Mouse (Mus musculus) heart, adult 2 months (tissue): ENCODE measurements at regions not wholly inside any gene's neighbourhood (a gene's known extent, or its start where the extent isn't known, plus 50 kb on each side); places are given as distances from the start of the nearest gene placed in this dataset.

Experiments used
- DNase-seq, 2 experiments: peaks; one replicate each; pipeline ENCODE4 v3.0.0; 2021
- H3K27ac ChIP-seq: fragments of 200-600 bp; 2 replicates; pipeline ENCODE4 v1.8.1; 2022
- H3K27me3 ChIP-seq: fragments of 200-500 bp; 2 replicates; pipeline ENCODE4 v1.6.1; 2012; ENCODE audit warnings: mild to moderate bottlenecking, low read length, inconsistent platforms, mixed read lengths; ENCODE audit not compliant: control insufficient read depth, insufficient read depth
- H3K36me3 ChIP-seq: fragments of 200-500 bp; 2 replicates; pipeline ENCODE4 v1.6.1; 2012; ENCODE audit warnings: low read length, inconsistent platforms; ENCODE audit not compliant: control insufficient read depth, insufficient read depth
- H3K4me1 ChIP-seq: fragments of 200-500 bp; 2 replicates; pipeline ENCODE4 v1.6.1; 2011; ENCODE audit warnings: low read length; ENCODE audit not compliant: control insufficient read depth, insufficient read depth
- H3K4me3 ChIP-seq: fragments of 200-600 bp; 2 replicates; pipeline ENCODE4 v1.8.1; 2022
- H3K79me2 ChIP-seq: fragments of 200-500 bp; replicated peaks from 2 replicates; pipeline ENCODE4 v1.6.1; 2012; ENCODE audit warnings: mild to moderate bottlenecking, inconsistent platforms, low read length, moderate library complexity, mixed read lengths; ENCODE audit not compliant: control insufficient read depth, insufficient read depth
- H3K9ac ChIP-seq: fragments of 200-500 bp; 2 replicates; pipeline ENCODE4 v1.6.1; 2012; ENCODE audit warnings: low read depth, mild to moderate bottlenecking, control low read depth, inconsistent platforms, low read length, mixed read lengths
- CTCF ChIP-seq: fragments of 200-600 bp; IDR thresholded peaks from 2 replicates; pipeline ENCODE4 v1.8.1; 2022; ENCODE audit warnings: antibody characterized with exemption, mild to moderate bottlenecking, moderate library complexity
- EP300 ChIP-seq: fragments of 200-500 bp; IDR thresholded peaks from 2 replicates; pipeline ENCODE4 v1.6.1; 2011; ENCODE audit warnings: low read depth, low read length, control low read depth; ENCODE audit not compliant: insufficient read depth
- POLR2A ChIP-seq: fragments of 200-500 bp; IDR thresholded peaks from 2 replicates; pipeline ENCODE4 v1.6.1; 2011; ENCODE audit warnings: mild to moderate bottlenecking, low read depth, low read length, control low read depth; ENCODE audit not compliant: insufficient read depth
- WGBS: fragments of 180-500 bp; shearing (Covaris S2); methylation state at CpG from one replicate; pipeline ENCODE4 v1.1.7; 2018; 5-methylcytosine and 5-hydroxymethylcytosine counted together
- intact Hi-C: fragments of 180-260 bp; cut with DNase I; formaldehyde crosslinking; loops from one replicate; pipeline ENCODE4 v1.15.1; 2025

- intact Hi-C loops, result no loop called here
- Histone ChIP-seq H3K36me3 (no peaks in the 10 kb centered on the region), H3K79me2 (no peaks in the 10 kb centered on the region), H3K27me3 (no peaks in the 10 kb centered on the region), H3K27ac (no peak overlapping the region), H3K4me1 (no peaks in the 10 kb centered on the region), H3K4me3 (no peak overlapping the region), H3K9ac (no peak overlapping the region)
- TF ChIP-seq CTCF (no peak), EP300 (no peak), POLR2A (no peak)
- 65% methylated on average over 6 of the region's 6 CpGs for WGBS
- DNase-seq, result no peak
These were observed 98.8 kb downstream of the Tle3 start for GRCm38 (mm10) chr9:61470815-61471505.

- intact Hi-C loops, result no loop called here
- H3K27me3 ChIP-seq, result no peaks in the 10 kb centered on the region
- DNase-seq, result no peak
- no peak overlapping the region for H3K4me3 ChIP-seq
- TF ChIP-seq CTCF, result no peak
- no peak for TF ChIP-seq EP300
- no peak overlapping the region for H3K9ac ChIP-seq
- no peaks in the 10 kb centered on the region for H3K4me1 ChIP-seq
- 70% methylated on average over 11 of the region's 11 CpGs for WGBS
- no peak overlapping the region for H3K27ac ChIP-seq
- no peaks in the 10 kb centered on the region for H3K36me3 ChIP-seq
- H3K79me2 ChIP-seq, result no peaks in the 10 kb centered on the region
These were observed 96.8 kb downstream of the Tle3 start for GRCm38 (mm10) chr9:61468897-61469509.

- Histone ChIP-seq H3K36me3 (no peaks in the 10 kb centered on the region), H3K27me3 (no peaks in the 10 kb centered on the region), H3K9ac (no peak overlapping the region), H3K4me3 (no peak overlapping the region), H3K27ac (no peak overlapping the region), H3K79me2 (no peaks in the 10 kb centered on the region), H3K4me1 (no peaks in the 10 kb centered on the region)
- DNase-seq, result no peak
- TF ChIP-seq POLR2A (no peak), EP300 (no peak)
- intact Hi-C loops, result no loop called here
- 58% methylated on average over 6 of the region's 6 CpGs for WGBS
These were observed 96.2 kb downstream of the Tle3 start for GRCm38 (mm10) chr9:61468368-61468848.
